Mouse (Mus musculus): ENCODE measurements around the gene Ubn1. TPM values are rescaled to one million over a fixed set of nuclear protein-coding genes. Genes with fewer than 3 reads are reported as not detected.

Ubn1 gene
- polyA plus RNA-seq, 1 experiment = 12.9 TPM

DNA sequence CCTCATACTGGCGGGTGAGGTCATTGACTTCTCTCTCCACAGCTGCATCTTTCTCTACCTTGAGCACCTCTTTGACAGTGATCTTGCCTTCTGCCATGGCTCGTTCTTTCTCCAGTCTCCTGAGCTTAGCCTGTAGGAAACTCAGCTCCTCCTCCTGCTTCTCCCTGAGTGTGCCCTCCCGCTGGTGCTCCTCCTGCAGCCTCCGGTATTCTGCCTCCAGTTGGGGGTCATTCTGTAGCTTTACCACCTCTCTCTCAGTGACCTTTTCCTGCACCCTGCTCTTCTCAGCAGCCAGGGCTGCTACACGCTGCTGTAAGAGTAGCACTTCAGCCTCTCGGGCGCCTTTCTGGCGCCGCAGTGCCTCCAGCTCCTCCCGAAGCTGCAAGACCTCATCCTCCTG is 39.2 kb downstream of the Ubn1 start:
- H3ac ChIP-seq (ENCODE audit: control insufficient read depth, insufficient read length) = no peak overlapping the region
- TF ChIP-seq TCF12 (IDR thresholded peaks at IDR 0.05; ENCODE audit: insufficient read depth, poor library complexity, severe bottlenecking) = no peak
- TF ChIP-seq REST (IDR thresholded peaks at IDR 0.05; ENCODE audit: insufficient read depth, insufficient read length) = no peak
- no peak for TF ChIP-seq TCF3 (IDR thresholded peaks at IDR 0.05; ENCODE audit: insufficient read length, low read depth)
- TF ChIP-seq CEBPB (IDR thresholded peaks at IDR 0.05; ENCODE audit: insufficient read depth, poor library complexity, severe bottlenecking) = no peak
- no peak overlapping the region for H3K4me2 ChIP-seq (ENCODE audit: low read depth)
- peaks cover 14% of the 10 kb centered on the region for H3K36me3 ChIP-seq (ENCODE audit: control insufficient read depth, insufficient read depth)
- no peaks in the 10 kb centered on the region for H3K79me2 ChIP-seq (ENCODE audit: control insufficient read depth, insufficient read depth)
- H3K27me3 ChIP-seq (ENCODE audit: control insufficient read depth, insufficient read depth, insufficient read length) = no peaks in the 10 kb centered on the region
- H3K4me3 ChIP-seq = no peak overlapping the region

DNA sequence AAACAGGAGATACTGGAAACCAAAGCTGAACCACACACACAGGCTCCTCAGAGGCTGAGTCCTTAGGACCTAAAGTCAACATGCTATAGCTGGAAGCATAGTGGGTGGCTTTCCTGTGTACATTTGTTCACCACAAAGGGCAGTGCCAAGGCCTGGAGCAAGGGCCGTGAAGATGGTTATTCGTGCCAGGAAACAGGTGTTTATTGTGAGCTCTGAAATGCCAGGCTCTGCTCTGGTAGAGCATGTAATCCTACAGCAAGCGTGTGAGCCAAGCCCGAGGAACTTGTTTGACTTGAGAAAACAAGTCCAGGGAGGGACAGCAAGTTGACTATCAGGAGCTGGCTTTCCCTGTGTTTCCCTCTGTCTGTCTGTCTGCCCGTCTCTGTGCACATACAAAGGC is 43.4 kb downstream of the Ubn1 start:
- H3K79me2 ChIP-seq (ENCODE audit: control insufficient read depth, insufficient read depth) = no peaks in the 10 kb centered on the region
- TF ChIP-seq REST (IDR thresholded peaks at IDR 0.05; ENCODE audit: insufficient read depth, insufficient read length) = no peak
- no peak for TF ChIP-seq E2F4 (IDR thresholded peaks at IDR 0.05; ENCODE audit: insufficient read depth)
- no peak for TF ChIP-seq POLR2A (IDR thresholded peaks at IDR 0.05; ENCODE audit: insufficient read length, low read depth)
- no peak for TF ChIP-seq MAX (IDR thresholded peaks at IDR 0.05; ENCODE audit: low read depth)
- TF ChIP-seq POLR2AphosphoS2 (IDR thresholded peaks at IDR 0.05; ENCODE audit: insufficient read length, low read depth) = no peak
- no peak for TF ChIP-seq MYOD1 (IDR thresholded peaks at IDR 0.05; ENCODE audit: control insufficient read depth in 1 of 3, insufficient read length in 2 of 3, low read depth in 2 of 3)
- TF ChIP-seq TCF12 (IDR thresholded peaks at IDR 0.05; ENCODE audit: insufficient read depth, poor library complexity, severe bottlenecking) = no peak
- no peak for TF ChIP-seq CEBPB (IDR thresholded peaks at IDR 0.05; ENCODE audit: insufficient read depth, poor library complexity, severe bottlenecking)
- no peak for TF ChIP-seq MYOG (IDR thresholded peaks at IDR 0.05; ENCODE audit: control insufficient read depth in 1 of 3, insufficient read depth in 1 of 3, insufficient read length in 2 of 3, low read depth in 2 of 3)
- no peak for TF ChIP-seq USF1 (IDR thresholded peaks at IDR 0.05; ENCODE audit: low read depth)
- TF ChIP-seq SRF (IDR thresholded peaks at IDR 0.05; ENCODE audit: control insufficient read depth, insufficient read length, low read depth) = no peak
- TF ChIP-seq TCF3 (IDR thresholded peaks at IDR 0.05; ENCODE audit: insufficient read length, low read depth) = no peak
- H3K4me2 ChIP-seq (ENCODE audit: low read depth) = no peak overlapping the region
- no peaks in the 10 kb centered on the region for H3K36me3 ChIP-seq (ENCODE audit: control insufficient read depth, insufficient read depth)
- no peak overlapping the region for H3K4me3 ChIP-seq
- H3K27me3 ChIP-seq (ENCODE audit: control insufficient read depth, insufficient read depth, insufficient read length) = peaks cover 5% of the 10 kb centered on the region
- no peak overlapping the region for H3ac ChIP-seq (ENCODE audit: control insufficient read depth, insufficient read length)

DNA sequence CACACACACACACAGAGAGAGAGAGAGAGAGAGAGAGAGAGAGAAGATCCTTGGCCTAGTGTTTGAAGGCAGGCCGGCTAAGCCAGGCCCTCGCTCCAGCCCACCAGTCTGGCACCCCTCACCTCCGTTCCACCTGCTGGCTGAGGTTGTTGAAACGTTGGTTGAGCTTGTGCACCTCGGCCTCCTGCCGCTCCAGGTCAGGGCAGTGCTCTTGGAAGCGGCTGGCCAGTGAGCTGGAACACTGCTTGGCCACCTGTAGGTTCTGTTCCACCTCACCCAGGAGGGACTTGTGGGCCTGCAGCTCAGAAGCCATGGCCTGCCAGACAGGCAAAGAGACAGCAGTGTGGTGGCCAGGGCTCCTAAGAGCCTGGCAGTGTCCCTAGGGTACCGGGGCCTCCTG is 46.6 kb downstream of the Ubn1 start:
- Histone ChIP-seq H3K4me2 (ENCODE audit: low read depth) (no peak overlapping the region), H3K79me2 (ENCODE audit: control insufficient read depth, insufficient read depth) (no peaks in the 10 kb centered on the region), H3K4me3 (no peak overlapping the region), H3K36me3 (ENCODE audit: control insufficient read depth, insufficient read depth) (no peaks in the 10 kb centered on the region), H3K27me3 (ENCODE audit: control insufficient read depth, insufficient read depth, insufficient read length) (peaks cover 32% of the 10 kb centered on the region), H3ac (ENCODE audit: control insufficient read depth, insufficient read length) (no peak overlapping the region)
- TF ChIP-seq USF1 (IDR thresholded peaks at IDR 0.05; ENCODE audit: low read depth) (no peak), SRF (IDR thresholded peaks at IDR 0.05; ENCODE audit: control insufficient read depth, insufficient read length, low read depth) (no peak), POLR2AphosphoS2 (IDR thresholded peaks at IDR 0.05; ENCODE audit: insufficient read length, low read depth) (no peak), E2F4 (IDR thresholded peaks at IDR 0.05; ENCODE audit: insufficient read depth) (no peak), CEBPB (IDR thresholded peaks at IDR 0.05; ENCODE audit: insufficient read depth, poor library complexity, severe bottlenecking) (no peak), TCF3 (IDR thresholded peaks at IDR 0.05; ENCODE audit: insufficient read length, low read depth) (no peak)

DNA sequence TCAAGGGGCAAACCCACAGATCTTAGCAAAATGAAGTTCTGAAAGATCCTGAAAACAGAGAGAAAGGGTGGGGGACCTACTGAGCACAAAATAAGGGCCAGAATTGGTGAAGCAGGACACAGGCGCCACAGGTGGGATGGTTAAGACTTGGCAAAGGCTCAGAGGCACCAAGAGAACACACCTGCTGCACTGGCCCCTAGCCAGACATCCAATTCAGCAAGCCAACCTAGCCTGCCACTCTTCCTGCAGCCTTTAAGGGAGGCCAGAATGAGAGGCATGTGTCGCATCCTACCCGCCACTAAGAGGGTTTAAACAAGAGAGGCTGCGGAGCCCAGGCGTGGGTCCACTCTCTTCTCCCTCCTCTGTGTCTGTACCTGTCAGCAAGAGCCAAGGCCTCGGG is 51.1 kb downstream of the Ubn1 start:
- H3K27me3 ChIP-seq (ENCODE audit: control insufficient read depth, insufficient read depth, insufficient read length) = peaks cover 72% of the 10 kb centered on the region

DNA sequence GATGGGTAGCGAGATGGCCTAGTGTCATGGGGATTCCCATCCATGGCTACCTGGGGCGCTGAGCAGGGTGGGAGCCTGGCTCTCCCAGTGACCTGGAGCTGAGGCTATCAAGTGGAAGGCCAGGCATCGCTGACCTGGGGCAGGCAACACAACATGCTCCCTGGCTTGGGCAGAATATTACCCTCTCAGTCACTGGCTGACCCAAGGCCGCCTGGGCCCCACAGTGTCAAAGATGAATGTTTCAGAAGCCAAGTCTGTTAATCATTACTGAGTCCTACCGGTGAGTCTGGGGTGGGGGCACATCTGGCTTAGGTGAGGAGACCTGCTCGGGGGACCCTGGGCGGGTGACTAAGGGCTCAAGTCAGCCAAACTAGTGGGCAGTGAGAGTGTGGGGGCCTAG is 60.0 kb downstream of the Ubn1 start:
- H3K4me2 ChIP-seq (ENCODE audit: low read depth) = no peak overlapping the region
- TF ChIP-seq E2F4 (IDR thresholded peaks at IDR 0.05; ENCODE audit: insufficient read depth) = no peak
- no peak for TF ChIP-seq CEBPB (IDR thresholded peaks at IDR 0.05; ENCODE audit: insufficient read depth, poor library complexity, severe bottlenecking)
- TF ChIP-seq TCF3 (IDR thresholded peaks at IDR 0.05; ENCODE audit: insufficient read length, low read depth) = no peak
- no peak for TF ChIP-seq MYOG (IDR thresholded peaks at IDR 0.05; ENCODE audit: control insufficient read depth in 1 of 3, insufficient read depth in 1 of 3, insufficient read length in 2 of 3, low read depth in 2 of 3)
- TF ChIP-seq MAX (IDR thresholded peaks at IDR 0.05; ENCODE audit: low read depth) = no peak
- no peak for TF ChIP-seq REST (IDR thresholded peaks at IDR 0.05; ENCODE audit: insufficient read depth, insufficient read length)
- TF ChIP-seq MYOD1 (IDR thresholded peaks at IDR 0.05; ENCODE audit: control insufficient read depth in 1 of 3, insufficient read length in 2 of 3, low read depth in 2 of 3) = no peak
- no peak for TF ChIP-seq POLR2AphosphoS2 (IDR thresholded peaks at IDR 0.05; ENCODE audit: insufficient read length, low read depth)
- TF ChIP-seq USF1 (IDR thresholded peaks at IDR 0.05; ENCODE audit: low read depth) = no peak
- H3K4me3 ChIP-seq = no peak overlapping the region
- H3ac ChIP-seq (ENCODE audit: control insufficient read depth, insufficient read length) = no peak overlapping the region
- peaks cover 25% of the 10 kb centered on the region for H3K27me3 ChIP-seq (ENCODE audit: control insufficient read depth, insufficient read depth, insufficient read length)
- no peaks in the 10 kb centered on the region for H3K36me3 ChIP-seq (ENCODE audit: control insufficient read depth, insufficient read depth)
- H3K79me2 ChIP-seq (ENCODE audit: control insufficient read depth, insufficient read depth) = no peaks in the 10 kb centered on the region

More for the DNA sequence above, 51.1 kb downstream of the Ubn1 start:
- no peak overlapping the region for H3K4me2 ChIP-seq (ENCODE audit: low read depth)
- H3K4me3 ChIP-seq = no peak overlapping the region
- H3K36me3 ChIP-seq (ENCODE audit: control insufficient read depth, insufficient read depth) = no peaks in the 10 kb centered on the region
- no peak overlapping the region for H3ac ChIP-seq (ENCODE audit: control insufficient read depth, insufficient read length)
- H3K79me2 ChIP-seq (ENCODE audit: control insufficient read depth, insufficient read depth) = no peaks in the 10 kb centered on the region
- no peak for TF ChIP-seq MYOG (IDR thresholded peaks at IDR 0.05; ENCODE audit: control insufficient read depth in 1 of 3, insufficient read depth in 1 of 3, insufficient read length in 2 of 3, low read depth in 2 of 3)
- no peak for TF ChIP-seq USF1 (IDR thresholded peaks at IDR 0.05; ENCODE audit: low read depth)
- no peak for TF ChIP-seq MAX (IDR thresholded peaks at IDR 0.05; ENCODE audit: low read depth)
- TF ChIP-seq SRF (IDR thresholded peaks at IDR 0.05; ENCODE audit: control insufficient read depth, insufficient read length, low read depth) = no peak
- no peak for TF ChIP-seq TCF3 (IDR thresholded peaks at IDR 0.05; ENCODE audit: insufficient read length, low read depth)
- TF ChIP-seq E2F4 (IDR thresholded peaks at IDR 0.05; ENCODE audit: insufficient read depth) = no peak
- TF ChIP-seq MYOD1 (IDR thresholded peaks at IDR 0.05; ENCODE audit: control insufficient read depth in 1 of 3, insufficient read length in 2 of 3, low read depth in 2 of 3) = no peak
- no peak for TF ChIP-seq TCF12 (IDR thresholded peaks at IDR 0.05; ENCODE audit: insufficient read depth, poor library complexity, severe bottlenecking)
- no peak for TF ChIP-seq REST (IDR thresholded peaks at IDR 0.05; ENCODE audit: insufficient read depth, insufficient read length)
- no peak for TF ChIP-seq POLR2AphosphoS2 (IDR thresholded peaks at IDR 0.05; ENCODE audit: insufficient read length, low read depth)
- TF ChIP-seq POLR2A (IDR thresholded peaks at IDR 0.05; ENCODE audit: insufficient read length, low read depth) = no peak
- TF ChIP-seq CEBPB (IDR thresholded peaks at IDR 0.05; ENCODE audit: insufficient read depth, poor library complexity, severe bottlenecking) = no peak

Measured in myocyte (in vitro differentiated cells).